Mouse (Mus musculus) cerebral cortex, adult 2 months (tissue): ENCODE data around the gene Cat.

Source experiments
- WGBS: fragments of 180-500 bp; shearing (Covaris S2); methylation state at CpG from one replicate; pipeline ENCODE4 v1.1.7; 2018; 5-methylcytosine and 5-hydroxymethylcytosine counted together

Cat gene

GRCm38 (mm10) chr2:103477456-103477855 lies 7.5 kb downstream of the Cat start:
- 86% methylated on average over 4 of the region's 4 CpGs for WGBS

GRCm38 (mm10) chr2:103476657-103477056 lies 8.3 kb downstream of the Cat start:
- WGBS, result 95% methylated on average over 11 of the region's 11 CpGs

GRCm38 (mm10) chr2:103476180-103476579 lies 8.8 kb downstream of the Cat start:
- 91% methylated on average over 2 of the region's 2 CpGs for WGBS

GRCm38 (mm10) chr2:103473362-103473761 lies 11.6 kb downstream of the Cat start:
- WGBS, result 96% methylated on average over 3 of the region's 3 CpGs

- 88% methylated on average over 10 of the region's 10 CpGs for WGBS
These were observed 17.9 kb downstream of the Cat start for GRCm38 (mm10) chr2:103466984-103467588.

- WGBS, result 88% methylated on average over 3 of the region's 3 CpGs
These were observed 18.7 kb downstream of the Cat start for GRCm38 (mm10) chr2:103466272-103466671.

GRCm38 (mm10) chr2:103465429-103465828 lies 19.5 kb downstream of the Cat start:
- WGBS, result 87% methylated on average over 11 of the region's 11 CpGs

GRCm38 (mm10) chr2:103464524-103464923 lies 20.4 kb downstream of the Cat start:
- WGBS, result 76% methylated on average over 8 of the region's 8 CpGs

GRCm38 (mm10) chr2:103462746-103463145 lies 22.2 kb downstream of the Cat start:
- WGBS, result 91% methylated on average over 5 of the region's 5 CpGs

- WGBS, result 43% methylated on average over 9 of the region's 9 CpGs
These were observed 23.2 kb downstream of the Cat start for GRCm38 (mm10) chr2:103461743-103462142.

- 67% methylated on average over 8 of the region's 8 CpGs for WGBS
These were observed 23.8 kb downstream of the Cat start for GRCm38 (mm10) chr2:103461210-103461609.

- WGBS, result 84% methylated on average over 10 of the region's 10 CpGs
These were observed 25.9 kb downstream of the Cat start for GRCm38 (mm10) chr2:103459069-103459468.

GRCm38 (mm10) chr2:103457628-103458027 lies 27.3 kb downstream of the Cat start:
- 62% methylated on average over 7 of the region's 7 CpGs for WGBS

GRCm38 (mm10) chr2:103457048-103457447 lies 27.9 kb downstream of the Cat start:
- WGBS, result 85% methylated on average over 5 of the region's 5 CpGs

- WGBS, result 21% methylated on average over 10 of the region's 10 CpGs
These were observed 28.3 kb downstream of the Cat start for GRCm38 (mm10) chr2:103456646-103457045.

- 98% methylated on average over 7 of the region's 7 CpGs for WGBS
These were observed 29.2 kb downstream of the Cat start for GRCm38 (mm10) chr2:103455748-103456147.

GRCm38 (mm10) chr2:103452550-103452949 lies 32.4 kb downstream of the Cat start:
- WGBS, result 60% methylated on average over 5 of the region's 5 CpGs

GRCm38 (mm10) chr2:103450267-103450666 lies 34.7 kb downstream of the Cat start:
- WGBS, result 95% methylated on average over 8 of the region's 8 CpGs

GRCm38 (mm10) chr2:103449813-103450212 lies 35.1 kb downstream of the Cat start:
- 88% methylated on average over 7 of the region's 7 CpGs for WGBS

GRCm38 (mm10) chr2:103448947-103449560 lies 35.9 kb downstream of the Cat start:
- 84% methylated on average over 14 of the region's 14 CpGs for WGBS

GRCm38 (mm10) chr2:103446326-103446725 lies 38.6 kb downstream of the Cat start:
- 86% methylated on average over 6 of the region's 6 CpGs for WGBS

GRCm38 (mm10) chr2:103445776-103446175 lies 39.2 kb downstream of the Cat start:
- WGBS, result 66% methylated on average over 6 of the region's 6 CpGs

- 10% methylated on average over 12 of the region's 12 CpGs for WGBS
These were observed 45.2 kb downstream of the Cat start for GRCm38 (mm10) chr2:103439710-103440109.
